Mouse (Mus musculus): Measurements from ENCODE around the gene Wdr13. TPM values are rescaled to one million over a fixed set of nuclear protein-coding genes. Genes with fewer than 3 reads are reported as not detected.

Gene Wdr13
- polyA plus RNA-seq (2017; shearing (Covaris generic)) = 29.1 TPM

GRCm38 (mm10) chrX:8132017-8132976, at the start of gene Wdr13:
Wdr13 (minus strand) TSS chrX:8132892.

GRCm38 (mm10) chrX:8175504-8176385, 43.1 kb upstream of the Wdr13 start, which contains the start of gene Tbc1d25:
Tbc1d25 (minus strand) TSS chrX:8176181.

GRCm38 (mm10) chrX:8145153-8145991, 12.7 kb upstream of the Wdr13 start, which contains the start of gene Rbm3:
Rbm3 (minus strand) TSS chrX:8145880.

GRCm38 (mm10) chrX:8090346-8090953, 42.2 kb downstream of the Wdr13 start, which contains the start of gene Was:
Was (minus strand) TSS chrX:8090498.

GRCm38 (mm10) chrX:8074430-8075014, 58.2 kb downstream of the Wdr13 start, which contains the start of gene Suv39h1:
Suv39h1 (minus strand) TSS chrX:8074760.

Other genes with a start within 250 kb of the Wdr13 start
- 45.5 TPM for gene Slc35a2, start 248.9 kb downstream of the Wdr13 start, polyA plus RNA-seq (2017; shearing (Covaris generic))
- gene Pqbp1, start 233.6 kb downstream of the Wdr13 start, polyA plus RNA-seq (2017; shearing (Covaris generic)) = 174 TPM
- gene Timm17b, start 233.5 kb downstream of the Wdr13 start, polyA plus RNA-seq (2017; shearing (Covaris generic)) = 174 TPM
- not detected for gene Gm10491, start 225.1 kb downstream of the Wdr13 start, polyA plus RNA-seq (2017; shearing (Covaris generic))
- gene Gm10490, start 223.3 kb downstream of the Wdr13 start, polyA plus RNA-seq (2017; shearing (Covaris generic)) = not detected
- gene Pcsk1n, start 213.1 kb downstream of the Wdr13 start, polyA plus RNA-seq (2017; shearing (Covaris generic)) = not detected
- not detected for gene Eras, start 204.3 kb downstream of the Wdr13 start, polyA plus RNA-seq (2017; shearing (Covaris generic))
- 21.7 TPM for gene Hdac6, start 185.0 kb downstream of the Wdr13 start, polyA plus RNA-seq (2017; shearing (Covaris generic))
- 49.0 TPM for gene Gata1, start 154.8 kb downstream of the Wdr13 start, polyA plus RNA-seq (2017; shearing (Covaris generic))
- gene Glod5, start 114.4 kb downstream of the Wdr13 start, polyA plus RNA-seq (2017; shearing (Covaris generic)) = not detected
- 27.3 TPM for gene Suv39h1, start 58.1 kb downstream of the Wdr13 start, polyA plus RNA-seq (2017; shearing (Covaris generic))
- 106 TPM for gene Was, start 42.4 kb downstream of the Wdr13 start, polyA plus RNA-seq (2017; shearing (Covaris generic))
- 775 TPM for gene Rbm3, start 13.0 kb upstream of the Wdr13 start, polyA plus RNA-seq (2017; shearing (Covaris generic))
- 11.9 TPM for gene Tbc1d25, start 43.3 kb upstream of the Wdr13 start, polyA plus RNA-seq (2017; shearing (Covaris generic))
- gene Ebp, start 60.6 kb upstream of the Wdr13 start, polyA plus RNA-seq (2017; shearing (Covaris generic)) = 166 TPM
- not detected for gene Porcn, start 73.6 kb upstream of the Wdr13 start, polyA plus RNA-seq (2017; shearing (Covaris generic))
- 24.4 TPM for gene Ftsj1, start 119.5 kb upstream of the Wdr13 start, polyA plus RNA-seq (2017; shearing (Covaris generic))
- gene Slc38a5, start 138.2 kb upstream of the Wdr13 start, polyA plus RNA-seq (2017; shearing (Covaris generic)) = not detected
- not detected for gene Ssxb10, start 194.5 kb upstream of the Wdr13 start, polyA plus RNA-seq (2017; shearing (Covaris generic))
- gene Ssxb9, start 234.1 kb upstream of the Wdr13 start, polyA plus RNA-seq (2017; shearing (Covaris generic)) = not detected